Mouse (Mus musculus) adrenal gland, adult (tissue): Measurements from ENCODE around the gene Olfr706.
"Not testable (repeated sequence)": the region's sequence is repeated elsewhere in the genome, so short reads cannot be mapped to it uniquely, and the experiment has no call there.

Experiments
- DNase-seq, 2 experiments: peaks; one replicate each; pipeline ENCODE4 v3.0.0; 2022 to 2023; ENCODE audit warnings: low spot score in 1 of 2; ENCODE audit not compliant: inconsistent age in 2 of 2

Gene Olfr706

GRCm38 (mm10) chr7:106888062-106888461 is at the start of gene Olfr706:
Gene Olfr706, minus strand, starts transcription at chr7:106888162.
- no peak for DNase-seq

- DNase-seq, result no peak
These were observed 44.2 kb upstream of the Olfr706 start, which contains the start of gene Olfr709-ps1 for GRCm38 (mm10) chr7:106932119-106932518. Gene Olfr709-ps1, minus strand, starts transcription at chr7:106932219.

GRCm38 (mm10) chr7:106920961-106921360 is 33.0 kb upstream of the Olfr706 start:
- DNase-seq, result not testable (repeated sequence)

GRCm38 (mm10) chr7:106907676-106908075 is 19.7 kb upstream of the Olfr706 start, which contains the start of gene Olfr1532-ps1:
Gene Olfr1532-ps1, plus strand, starts transcription at chr7:106908001.
- DNase-seq, result no peak

GRCm38 (mm10) chr7:106901141-106901540 is 13.2 kb upstream of the Olfr706 start, which contains the start of gene Olfr707:
Gene Olfr707, minus strand, starts transcription at chr7:106901241.
- DNase-seq, result not testable (repeated sequence)

GRCm38 (mm10) chr7:106876791-106877190 is 11.2 kb downstream of the Olfr706 start, which contains the start of gene Olfr705:
Gene Olfr705, minus strand, starts transcription at chr7:106876891.
- DNase-seq, result no peak

- no peak for DNase-seq
These were observed 25.1 kb downstream of the Olfr706 start, which contains the start of gene Olfr704 for GRCm38 (mm10) chr7:106862885-106863284. Gene Olfr704, plus strand, starts transcription at chr7:106863185.

- DNase-seq, result no peak
These were observed 44.9 kb downstream of the Olfr706 start, which contains the start of gene Olfr703 for GRCm38 (mm10) chr7:106843060-106843459. Gene Olfr703, plus strand, starts transcription at chr7:106843360.

GRCm38 (mm10) chr7:106833793-106834192 is 54.2 kb downstream of the Olfr706 start, which contains the start of gene Olfr702:
Gene Olfr702, minus strand, starts transcription at chr7:106833893.
- DNase-seq, result no peak
